Mouse (Mus musculus): ENCODE data around the gene Gcgr.

DNA sequence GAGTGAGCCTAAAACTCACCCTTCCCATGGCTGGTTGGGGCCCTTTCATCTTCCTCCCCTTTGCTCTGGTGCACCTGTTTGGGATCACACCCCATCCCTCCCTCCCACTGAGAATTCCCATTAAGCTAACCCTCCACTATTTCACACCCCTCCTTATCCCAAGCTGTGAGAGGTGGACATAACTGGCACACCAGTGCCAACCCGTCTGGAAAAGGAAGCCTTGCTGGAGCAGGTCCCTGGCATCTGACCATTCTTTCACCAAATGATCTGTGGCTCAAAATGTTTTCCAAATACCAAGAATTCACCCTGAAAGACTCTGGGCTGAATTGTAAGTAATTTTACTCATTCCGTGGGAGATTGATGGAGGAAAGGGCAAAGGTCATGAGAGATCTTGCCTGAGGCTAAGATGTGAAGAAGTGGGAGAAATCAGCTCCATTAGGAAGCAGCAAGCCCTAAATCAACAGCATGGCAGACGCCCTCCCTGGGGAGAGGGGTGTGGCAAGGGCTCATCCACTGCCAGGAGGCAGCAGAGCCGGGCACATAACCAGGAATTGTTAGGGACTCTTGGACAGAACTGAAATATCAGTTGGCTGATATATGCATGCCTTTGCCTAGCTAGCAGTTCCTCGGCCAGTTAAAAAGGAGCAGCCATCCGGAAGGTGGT is 17.6 kb upstream of the Gcgr start:
- no peak for TF ChIP-seq CTCF (IDR thresholded peaks at IDR 0.05; ENCODE audit: low read depth)
- TF ChIP-seq EP300 (optimal IDR thresholded peaks at IDR 0.05): no peak
